Mouse (Mus musculus) cerebellum, adult 11-12 months (tissue): ENCODE data around the gene Cd24a.

Experiments used
- DNase-seq: peaks from one replicate; pipeline ENCODE4 v3.0.0; 2022

The Cd24a gene

GRCm38 (mm10) chr10:43631049-43631448, 53.0 kb downstream of the Cd24a start:
- DNase-seq, result no peak

- DNase-seq, result no peak
Observed at GRCm38 (mm10) chr10:43631639-43632354, 53.7 kb downstream of the Cd24a start.

- no peak for DNase-seq
Observed at GRCm38 (mm10) chr10:43633117-43633516, 55.0 kb downstream of the Cd24a start.
